Mouse (Mus musculus) small intestine, adult 2 months (tissue): Measurements from ENCODE around the gene Gatm. TPM values are rescaled to one million over a fixed set of nuclear protein-coding genes. Genes with fewer than 3 reads are reported as not detected.

Source experiments
- H3K27ac ChIP-seq: fragments of 200-500 bp; 2 replicates; pipeline ENCODE4 v1.5.1; 2012; ENCODE audit warnings: low read depth, low read length, control low read depth, inconsistent platforms; ENCODE audit not compliant: insufficient read depth
- H3K27me3 ChIP-seq: fragments of 200-500 bp; 2 replicates; pipeline ENCODE4 v1.6.1; 2012; ENCODE audit warnings: mild to moderate bottlenecking, moderate library complexity, low read length, inconsistent platforms; ENCODE audit not compliant: control insufficient read depth, insufficient read depth
- H3K36me3 ChIP-seq: fragments of 200-500 bp; 2 replicates; pipeline ENCODE4 v1.6.1; 2012; ENCODE audit warnings: mild to moderate bottlenecking, low read length, control low read depth, inconsistent platforms; ENCODE audit not compliant: control insufficient read depth, insufficient read depth
- H3K4me1 ChIP-seq: fragments of 200-500 bp; 2 replicates; pipeline ENCODE4 v1.6.1; 2012; ENCODE audit warnings: low read length, inconsistent platforms, mixed read lengths; ENCODE audit not compliant: control insufficient read depth, insufficient read depth, insufficient read length
- H3K4me3 ChIP-seq: fragments of 200-500 bp; 2 replicates; pipeline ENCODE4 v1.5.1; 2012; ENCODE audit warnings: low read depth, mild to moderate bottlenecking, control low read depth, inconsistent platforms, low read length, moderate library complexity
- CTCF ChIP-seq: fragments of 200-500 bp; IDR thresholded peaks from 2 replicates; pipeline ENCODE4 v1.5.1; 2012; ENCODE audit warnings: low read depth, mild to moderate bottlenecking, control low read depth, inconsistent platforms, low read length, moderate library complexity, mixed read lengths; ENCODE audit not compliant: insufficient replicate concordance, insufficient read length; ENCODE audit errors: extremely low read depth
- POLR2A ChIP-seq: fragments of 200-500 bp; IDR thresholded peaks from 2 replicates; pipeline ENCODE4 v1.6.1; 2012; ENCODE audit warnings: low read depth, mild to moderate bottlenecking, control low read depth, inconsistent platforms, low read length, moderate library complexity
- WGBS: fragments of 180-500 bp; shearing (Covaris S2); methylation state at CpG from one replicate; pipeline ENCODE4 v1.1.7; 2018; 5-methylcytosine and 5-hydroxymethylcytosine counted together
- polyA plus RNA-seq: library from polyadenylated mRNA; depleted of rRNA; stranded (reverse); fragments of >200 nt; gene quantifications from 2 replicates; pipeline ENCODE4 v1.2.3, GENCODE M21; 2012

Gatm gene
- polyA plus RNA-seq, 1 experiment = 2.0 TPM

GRCm38 (mm10) chr2:122638673-122639072, 27.6 kb upstream of the Gatm start:
- no peak for TF ChIP-seq CTCF
- TF ChIP-seq POLR2A = no peak
- Histone ChIP-seq H3K27me3 (no peaks in the 10 kb centered on the region), H3K4me3 (peak overlapping the region; percentile 41), H3K36me3 (no peaks in the 10 kb centered on the region; the same call in 1 of the 2 replicates), H3K4me1 (no peaks in the 10 kb centered on the region), H3K27ac (no peak overlapping the region)
- WGBS = 27% methylated on average over 5 of the region's 5 CpGs

- Histone ChIP-seq H3K4me3 (peak overlapping the region; percentile 80), H3K36me3 (peaks cover 6% of the 10 kb centered on the region), H3K4me1 (no peaks in the 10 kb centered on the region), H3K27me3 (no peaks in the 10 kb centered on the region), H3K27ac (no peak overlapping the region)
- no peak for TF ChIP-seq POLR2A
- no peak for TF ChIP-seq CTCF
- WGBS = 39% methylated on average over 12 of the region's 12 CpGs
Observed at GRCm38 (mm10) chr2:122638029-122638428, 26.9 kb upstream of the Gatm start.

GRCm38 (mm10) chr2:122637526-122637997, 26.5 kb upstream of the Gatm start:
- Histone ChIP-seq H3K36me3 (peaks cover 8% of the 10 kb centered on the region), H3K27me3 (no peaks in the 10 kb centered on the region), H3K4me3 (peak overlapping the region; percentile 80), H3K27ac (no peak overlapping the region), H3K4me1 (no peaks in the 10 kb centered on the region)
- WGBS = under 1% methylated on average over 36 of the region's 36 CpGs
- peak; percentile 88 for TF ChIP-seq CTCF
- TF ChIP-seq POLR2A = peak; percentile 89

- no peak within 1 kb of the TSS for H3K27ac ChIP-seq
- H3K27me3 ChIP-seq = no peaks in the 10 kb centered on the region
- 60% methylated on average over 3 of the region's 3 CpGs for WGBS
- no peak for TF ChIP-seq CTCF
- TF ChIP-seq POLR2A = no peak
- H3K4me1 ChIP-seq = peaks cover under 1% of the 10 kb centered on the region; the same call in 1 of the 2 replicates
- peak within 1 kb of the TSS; percentile 80 for H3K4me3 ChIP-seq
- H3K36me3 ChIP-seq = peaks cover 8% of the 10 kb centered on the region
Observed at GRCm38 (mm10) chr2:122636686-122637085, 25.6 kb upstream of the Gatm start, which contains the start of gene AA467197. AA467197 (plus strand) TSS chr2:122636986.

- Histone ChIP-seq H3K27me3 (no peaks in the 10 kb centered on the region), H3K4me3 (peak overlapping the region; percentile 97), H3K4me1 (peaks cover 3% of the 10 kb centered on the region; the same call in 1 of the 2 replicates), H3K36me3 (peaks cover 8% of the 10 kb centered on the region), H3K27ac (no peak overlapping the region)
- TF ChIP-seq CTCF (no peak), POLR2A (no peak)
- WGBS = under 1% methylated on average over 53 of the region's 53 CpGs
Observed at GRCm38 (mm10) chr2:122631226-122631801, 20.2 kb upstream of the Gatm start.

GRCm38 (mm10) chr2:122630465-122631225, 19.5 kb upstream of the Gatm start:
- Histone ChIP-seq H3K4me1 (peaks cover 3% of the 10 kb centered on the region; the same call in 1 of the 2 replicates), H3K27me3 (no peaks in the 10 kb centered on the region), H3K4me3 (peak overlapping the region; percentile 97), H3K27ac (peak overlapping the region; percentile 23), H3K36me3 (peaks cover 8% of the 10 kb centered on the region)
- TF ChIP-seq POLR2A (peak; percentile 76), CTCF (no peak)
- WGBS = under 1% methylated on average over 75 of the region's 75 CpGs

- no peaks in the 10 kb centered on the region for H3K27me3 ChIP-seq
- no peak overlapping the region for H3K27ac ChIP-seq
- no peak for TF ChIP-seq POLR2A
- no peak for TF ChIP-seq CTCF
- peaks cover 3% of the 10 kb centered on the region; the same call in 1 of the 2 replicates for H3K4me1 ChIP-seq
- 38% methylated on average over 6 of the region's 6 CpGs for WGBS
- H3K4me3 ChIP-seq = no peak overlapping the region
- H3K36me3 ChIP-seq = peaks cover 8% of the 10 kb centered on the region
Observed at GRCm38 (mm10) chr2:122629871-122630270, 18.8 kb upstream of the Gatm start.
